Mouse (Mus musculus) ES-E14 (cell line): ENCODE measurements around the gene Sept9.

ENCODE experiments used
- HCFC1 ChIP-seq: IDR thresholded peaks from 2 replicates; pipeline ENCODE4 v1.6.1; 2012; ENCODE audit warnings: low read length, inconsistent platforms, borderline replicate concordance; ENCODE audit not compliant: insufficient read depth
- MAFK ChIP-seq: IDR thresholded peaks from 2 replicates; pipeline ENCODE4 v1.6.1; 2014; ENCODE audit warnings: mild to moderate bottlenecking, low read depth, low read length, inconsistent platforms; ENCODE audit not compliant: insufficient read depth
- ZC3H11A ChIP-seq: IDR thresholded peaks from 2 replicates; pipeline ENCODE4 v1.6.1; 2012; ENCODE audit warnings: low read depth, mild to moderate bottlenecking, inconsistent platforms, low read length, borderline replicate concordance

- TF ChIP-seq MAFK = no peak
- TF ChIP-seq HCFC1 = no peak
- TF ChIP-seq ZC3H11A = no peak
These were observed 52.3 kb downstream of the Sept9 start for GRCm38 (mm10) chr11:117251755-117252154.
